Mouse (Mus musculus): Measurements from ENCODE around the gene Ogg1.

DNA sequence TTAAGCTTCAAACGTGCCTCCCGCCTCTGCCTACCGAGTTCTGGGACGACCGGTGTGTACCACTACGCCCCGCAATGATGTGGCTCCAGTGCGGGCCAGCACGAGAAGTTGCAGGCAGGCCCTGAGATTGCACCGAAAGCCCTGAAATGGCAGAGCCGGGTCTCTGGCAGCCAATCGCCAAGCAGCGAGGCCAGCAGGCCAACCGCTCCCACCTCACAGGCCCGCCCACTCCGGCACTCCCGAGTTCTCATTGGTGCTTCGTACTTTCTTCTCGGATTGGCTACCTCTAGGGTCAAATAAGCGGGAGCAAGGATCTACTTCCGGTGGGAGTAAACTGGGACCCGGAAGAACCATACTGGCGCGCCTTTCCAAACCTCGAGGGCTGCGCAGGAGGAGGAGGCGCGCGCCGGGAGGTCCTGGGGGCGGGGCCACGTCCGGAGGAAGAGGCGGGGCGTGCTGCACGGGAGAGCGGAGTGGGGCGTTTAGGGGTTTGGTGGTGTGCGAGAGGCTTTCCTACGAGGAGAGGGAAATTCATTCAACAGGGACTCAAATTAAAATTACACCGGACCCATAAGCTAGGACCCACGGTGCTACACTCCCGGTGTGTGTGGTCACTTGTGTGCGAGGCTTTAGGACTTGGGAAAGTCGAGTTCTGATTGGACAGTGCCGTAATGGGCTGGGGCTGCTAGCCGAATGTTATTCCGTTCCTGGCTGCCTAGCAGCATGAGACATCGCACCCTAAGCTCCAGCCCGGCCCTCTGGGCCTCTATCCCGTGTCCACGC, at the start of gene Ogg1:
- TF ChIP-seq CTCF (IDR thresholded peaks at IDR 0.05; ENCODE audit: extremely low read depth, insufficient read depth, low read length) (no peak), POLR2A (IDR thresholded peaks at IDR 0.05; ENCODE audit: extremely low read depth, insufficient read depth, low read length) (peak; percentile 91)
